Mouse (Mus musculus) left cerebral cortex, postnatal 4 days (tissue): ENCODE results near the gene Ggt1. TPM values are rescaled to one million over a fixed set of nuclear protein-coding genes. Genes with fewer than 3 reads are reported as not detected.
A peak's percentile ranks its signal among the peaks of the same experiment; 100 is the strongest.

Experiments used
- DNase-seq: peaks from one replicate; pipeline ENCODE4 v3.0.0-alpha.2; 2022
- intact Hi-C: fragments of 180-260 bp; cut with DNase I; formaldehyde crosslinking; loops from one replicate; pipeline ENCODE4 v1.15.1; 2025
- total RNA-seq, 2 experiments: library from RNA; stranded (reverse); gene quantifications; 2 replicates each; pipeline ENCODE4 v1.2.3; 2021

Gene Ggt1
- total RNA-seq, 2 experiments from 2014 or later = 3.1 to 3.5 TPM

DNA sequence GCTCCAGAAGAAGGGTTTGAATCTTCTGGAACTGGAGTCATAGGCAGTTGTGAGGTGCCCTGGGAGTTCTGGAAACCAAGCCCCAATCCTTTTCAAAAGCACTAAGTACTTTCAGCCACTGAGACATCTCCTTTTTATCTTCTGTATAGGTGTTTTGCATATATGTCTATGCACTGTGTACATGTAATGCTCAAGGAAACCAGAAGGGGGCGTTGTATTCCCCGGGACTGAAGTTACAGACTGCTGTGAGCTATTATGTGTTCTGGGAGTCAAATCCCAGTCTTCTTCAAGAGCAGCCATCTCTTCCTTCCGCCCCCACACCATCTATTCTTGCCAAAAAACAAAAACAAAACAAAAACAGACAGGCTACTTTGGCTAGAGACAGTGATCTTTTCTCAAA, 59.4 kb downstream of the Ggt1 start:
- no peak for DNase-seq
- intact Hi-C loops = no loop called here

GRCm38 (mm10) chr10:75625920-75626319, 64.5 kb downstream of the Ggt1 start:
- DNase-seq = no peak
- intact Hi-C loops = no loop called here

DNA sequence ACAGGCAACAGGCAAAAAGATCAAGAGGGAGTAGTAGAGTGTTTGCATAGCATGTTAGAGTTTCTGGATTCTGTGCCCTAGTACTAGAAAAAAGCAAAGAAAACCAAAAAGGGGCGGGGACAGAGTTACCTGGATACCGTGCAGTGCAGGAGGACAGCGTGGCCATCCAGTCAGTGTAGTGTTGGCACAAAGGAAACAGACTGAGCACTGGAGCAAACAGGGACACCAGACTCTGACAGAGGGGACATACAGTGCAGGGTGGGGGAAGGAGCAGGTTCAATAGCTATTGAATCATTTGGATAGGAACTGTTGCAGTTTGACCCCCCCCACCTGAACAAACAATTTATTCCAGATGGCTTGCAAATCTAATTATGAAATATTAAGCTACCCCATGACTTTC, 65.6 kb downstream of the Ggt1 start:
- DNase-seq = no peak
- intact Hi-C loops = no loop called here

- DNase-seq = no peak
- intact Hi-C loops = no loop called here
These were observed 66.1 kb downstream of the Ggt1 start for GRCm38 (mm10) chr10:75627490-75627889.

DNA sequence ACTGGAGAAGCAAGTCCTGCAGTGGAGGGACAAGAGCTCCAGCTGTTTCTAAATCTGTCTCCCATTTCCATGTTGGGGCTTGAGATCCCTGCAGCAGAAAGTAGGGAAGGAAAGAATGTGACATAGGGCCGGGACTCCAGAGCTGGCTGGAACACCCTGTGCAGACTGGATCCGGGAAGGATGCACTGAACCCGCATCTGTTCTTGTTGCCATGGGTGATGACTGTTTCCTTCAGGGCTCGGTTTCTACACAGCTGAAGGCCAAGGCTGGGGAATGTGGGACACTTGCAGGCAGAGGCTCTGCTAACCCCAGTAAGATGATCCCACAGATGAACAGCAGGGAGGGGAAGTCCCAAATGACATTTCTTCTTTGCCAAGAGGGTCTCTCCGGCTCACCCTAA, 71.2 kb downstream of the Ggt1 start:
- DNase-seq = no peak
- intact Hi-C loops = no loop called here

DNA sequence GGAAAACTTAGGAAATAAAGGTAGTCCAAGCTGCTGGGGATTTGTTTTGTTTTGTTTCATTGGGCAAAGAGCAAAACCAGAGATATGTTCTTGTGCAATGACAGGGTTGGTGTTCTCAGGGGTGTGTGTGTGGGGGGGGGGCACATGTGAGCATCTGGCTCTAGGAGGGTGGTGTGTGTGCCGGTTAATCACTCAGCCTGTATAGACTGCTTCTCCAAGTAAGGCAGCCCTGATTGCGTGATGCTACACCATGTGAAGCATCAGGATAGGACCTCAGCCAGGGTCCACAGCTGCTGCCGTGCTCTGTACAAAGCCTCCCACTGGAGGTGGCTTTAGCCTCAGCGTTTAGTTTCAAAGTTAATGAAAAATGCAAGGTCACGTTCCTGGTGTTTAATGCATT, 71.6 kb downstream of the Ggt1 start:
- no peak for DNase-seq
- intact Hi-C loops = no loop called here

DNA sequence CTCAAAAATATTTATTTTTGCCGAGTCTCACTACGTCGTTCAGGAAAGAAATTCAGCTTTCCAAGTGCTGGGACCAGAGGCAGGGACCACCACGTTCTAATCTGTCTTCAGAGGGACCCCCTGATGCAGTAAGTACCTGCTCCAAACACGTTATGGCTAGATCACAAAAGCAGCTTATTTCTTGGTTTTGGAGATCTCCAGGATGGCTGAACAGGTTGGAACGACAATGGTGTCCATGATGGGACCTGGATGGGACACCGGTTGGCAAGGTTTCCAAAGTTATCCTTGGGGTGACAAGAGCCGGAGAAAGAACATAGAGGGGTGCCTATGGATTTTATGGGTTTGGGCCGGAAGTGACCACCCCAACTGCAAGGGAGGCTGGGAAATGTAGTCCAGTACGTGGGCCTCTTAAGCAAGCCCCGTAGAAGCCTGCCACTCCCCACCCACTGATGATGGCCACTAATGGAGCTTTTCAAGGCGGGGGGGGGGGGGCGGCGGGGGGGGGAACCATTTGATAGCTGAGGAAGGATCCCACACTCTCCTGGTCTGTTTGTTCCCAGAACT, 72.3 kb downstream of the Ggt1 start:
- no peak for DNase-seq
- intact Hi-C loops = no loop called here

DNA sequence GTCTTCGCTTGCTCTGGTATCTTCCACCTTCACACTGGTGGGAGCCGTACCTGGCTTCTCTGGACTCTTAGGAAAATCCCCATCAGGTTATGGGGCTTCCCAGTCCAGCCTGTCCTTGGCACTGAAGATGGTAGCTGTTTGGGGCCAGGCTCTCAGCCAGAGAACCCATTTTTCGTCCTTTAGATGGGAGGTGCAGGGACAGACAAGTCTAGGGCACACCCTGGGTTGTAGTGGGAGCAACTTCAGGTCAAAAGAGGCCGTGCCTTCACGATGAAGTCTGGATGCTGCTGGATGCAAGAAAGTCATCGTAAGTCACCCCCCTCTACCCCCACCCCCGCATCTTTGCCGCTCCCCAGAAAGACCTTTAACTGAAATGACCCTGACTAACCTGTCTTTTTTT, 73.2 kb downstream of the Ggt1 start:
- DNase-seq = no peak
- intact Hi-C loops = loop anchor here (5.0 kb wide), 1 partner anchor 78 kb away; no protein-coding TSS in a partner anchor

DNA sequence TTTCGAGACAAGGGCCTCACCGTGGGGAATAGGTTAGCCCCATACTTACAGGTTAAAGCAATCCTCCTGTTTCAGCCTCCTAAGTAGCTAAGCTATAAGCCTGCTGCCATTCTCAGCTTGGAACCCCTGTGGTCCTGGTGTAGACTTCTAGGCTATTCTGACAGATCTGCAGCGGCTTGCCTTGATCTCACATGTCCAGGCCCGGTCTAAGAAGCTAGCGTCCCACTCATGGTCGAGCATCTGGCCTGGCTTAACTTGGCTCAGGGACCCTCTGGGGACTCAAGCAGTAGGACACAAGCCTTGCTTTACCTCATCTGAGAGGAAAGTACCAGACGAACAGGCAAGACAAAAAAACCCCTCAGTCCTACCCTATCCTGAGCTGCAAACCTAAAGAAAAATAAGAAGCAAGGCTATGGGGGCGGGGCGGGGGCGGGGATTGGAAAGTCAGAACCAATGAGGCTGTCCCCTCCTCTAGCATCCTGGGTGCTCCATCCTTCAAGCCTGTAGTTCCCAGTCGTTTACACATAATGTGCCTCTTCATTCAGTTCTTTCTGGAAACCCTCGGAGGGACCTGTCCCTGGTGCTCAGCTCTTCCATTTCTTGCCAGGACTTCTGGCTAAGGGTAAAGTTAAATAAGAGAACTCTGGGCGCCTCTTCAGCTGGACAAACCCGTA, 73.8 kb downstream of the Ggt1 start:
- intact Hi-C loops = loop anchor here (5.0 kb wide), 1 partner anchor 77 kb away; no protein-coding TSS in a partner anchor
- no peak for DNase-seq

DNA sequence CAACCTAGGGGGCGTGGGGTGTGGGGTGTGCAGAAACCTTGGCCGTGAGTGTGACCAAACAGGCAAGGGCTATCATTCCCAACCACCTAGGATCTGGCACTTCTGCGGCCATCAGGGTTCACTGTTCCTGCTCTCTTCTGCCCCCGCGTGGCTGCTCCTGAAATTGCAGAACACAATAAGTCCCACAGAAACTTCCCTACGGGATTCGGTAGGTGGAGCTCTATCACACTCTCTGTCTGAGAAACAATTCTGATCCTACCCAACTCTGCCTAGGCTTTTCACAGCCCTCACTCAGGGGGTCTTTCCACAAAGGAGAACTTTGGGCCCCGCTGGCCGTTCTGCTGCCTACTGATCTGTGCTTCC, 74.3 kb downstream of the Ggt1 start:
- intact Hi-C loops = loop anchor here (5.0 kb wide), 1 partner anchor 77 kb away; no protein-coding TSS in a partner anchor
- DNase-seq = peak; percentile 81

Other genes with a start within 250 kb of the Ggt1 start
- gene Adora2a, start 244.7 kb upstream of the Ggt1 start, total RNA-seq = 10 to 100 TPM; 10.2 to 13.5 TPM
- gene Upb1, start 160.5 kb upstream of the Ggt1 start, total RNA-seq = under 1 TPM; 0.12 to 0.52 TPM
- 100 to 1,000 TPM; 119 to 120 TPM for gene Snrpd3, start 44.1 kb upstream of the Ggt1 start, total RNA-seq
- gene Gucd1, start 43.6 kb upstream of the Ggt1 start, total RNA-seq = 10 to 100 TPM; 21.5 to 23.8 TPM
- 10 to 100 TPM; 46.4 to 49.0 TPM for gene Lrrc75b, start 1.3 kb upstream of the Ggt1 start, total RNA-seq
- 1 to 10 TPM; 1.9 to 3.0 TPM for gene Ggt5, start 27.7 kb downstream of the Ggt1 start, total RNA-seq
- gene Susd2, start 82.4 kb downstream of the Ggt1 start, total RNA-seq = 1 to 10 TPM; 1.6 to 2.5 TPM
- gene Cabin1, start 202.7 kb downstream of the Ggt1 start, total RNA-seq = 100 to 1,000 TPM in 1 of 2 experiments, 10 to 100 TPM in 1; 93.1 to 101 TPM
- gene Ddt, start 211.8 kb downstream of the Ggt1 start, total RNA-seq = 10 to 100 TPM; 34.0 to 36.1 TPM
- not detected for gene Gm20441, start 219.3 kb downstream of the Ggt1 start, total RNA-seq
- under 1 TPM; 0.60 to 0.70 TPM for gene Gstt3, start 219.8 kb downstream of the Ggt1 start, total RNA-seq
- gene Gstt1, start 237.0 kb downstream of the Ggt1 start, total RNA-seq = 1 to 10 TPM; 6.6 to 9.4 TPM